Mouse (Mus musculus) neural tube, embryonic 11.5 days (tissue): ENCODE results near the gene Rhbdf2. TPM values are rescaled to one million over a fixed set of nuclear protein-coding genes. Genes with fewer than 3 reads are reported as not detected.
"Not testable (repeated sequence)": the region's sequence is repeated elsewhere in the genome, so short reads cannot be mapped to it uniquely, and the experiment has no call there.

Source experiments
- ATAC-seq: fragments of 200-750 bp; cut with Nextera tagmentation; 2 replicates; pipeline ENCODE4 v1.8.0; 2017; ENCODE audit warnings: moderate number of reproducible peaks, mild to moderate bottlenecking, moderate TSS enrichment, moderate library complexity; ENCODE audit not compliant: insufficient read depth, low FRiP score, low TSS enrichment
- DNase-seq: peaks from one replicate; pipeline ENCODE4 v3.0.0-alpha.2; 2015; ENCODE audit warnings: low spot score
- H3K27ac ChIP-seq: fragments of 300-500 bp; sonication (generic); 2 replicates; pipeline ENCODE4 v1.5.1; 2014; ENCODE audit warnings: low read depth, mild to moderate bottlenecking, low read length
- H3K27me3 ChIP-seq: fragments of 300-500 bp; sonication (generic); 2 replicates; pipeline ENCODE4 v1.6.1; 2014; ENCODE audit warnings: mild to moderate bottlenecking, low read length, mixed read lengths; ENCODE audit not compliant: control insufficient read depth, insufficient read depth
- H3K36me3 ChIP-seq: fragments of 300-500 bp; sonication (generic); 2 replicates; pipeline ENCODE4 v1.6.1; 2014; ENCODE audit warnings: mild to moderate bottlenecking, low read length, moderate library complexity, mixed read lengths; ENCODE audit not compliant: control insufficient read depth, insufficient read depth
- H3K4me1 ChIP-seq: fragments of 300-500 bp; sonication (generic); 2 replicates; pipeline ENCODE4 v1.6.1; 2014; ENCODE audit warnings: low read length, mixed read lengths; ENCODE audit not compliant: control insufficient read depth, insufficient read depth
- H3K4me2 ChIP-seq: fragments of 300-500 bp; sonication (generic); 2 replicates; pipeline ENCODE4 v1.6.1; 2014; ENCODE audit warnings: low read depth, mild to moderate bottlenecking, moderate library complexity
- H3K4me3 ChIP-seq: fragments of 300-500 bp; sonication (generic); 2 replicates; pipeline ENCODE4 v1.5.1; 2014; ENCODE audit warnings: low read depth, low read length
- H3K9ac ChIP-seq: fragments of 300-500 bp; sonication (generic); 2 replicates; pipeline ENCODE4 v1.6.1; 2014; ENCODE audit warnings: mild to moderate bottlenecking, low read length
- H3K9me3 ChIP-seq: fragments of 300-500 bp; sonication (generic); 2 replicates; pipeline ENCODE4 v1.6.1; 2016; ENCODE audit warnings: low read length; ENCODE audit not compliant: control insufficient read depth
- WGBS: fragments of 180-500 bp; shearing (Covaris S2); extraction: QIAGEN DNeasy Blood & Tissue Kit; methylation state at CpG from one replicate; pipeline ENCODE4 v1.1.7; 2014; 5-methylcytosine and 5-hydroxymethylcytosine counted together
- polyA plus RNA-seq: library from polyadenylated mRNA; unstranded; fragments of >200 nt; fragmentation: Nextera tagmentation; extraction: Ambion mirVana; gene quantifications from 2 replicates; pipeline ENCODE4 v1.2.1, GENCODE M21; 2014

Rhbdf2 gene
- polyA plus RNA-seq, 1 experiment from 2014 or later: 4.9 TPM

DNA sequence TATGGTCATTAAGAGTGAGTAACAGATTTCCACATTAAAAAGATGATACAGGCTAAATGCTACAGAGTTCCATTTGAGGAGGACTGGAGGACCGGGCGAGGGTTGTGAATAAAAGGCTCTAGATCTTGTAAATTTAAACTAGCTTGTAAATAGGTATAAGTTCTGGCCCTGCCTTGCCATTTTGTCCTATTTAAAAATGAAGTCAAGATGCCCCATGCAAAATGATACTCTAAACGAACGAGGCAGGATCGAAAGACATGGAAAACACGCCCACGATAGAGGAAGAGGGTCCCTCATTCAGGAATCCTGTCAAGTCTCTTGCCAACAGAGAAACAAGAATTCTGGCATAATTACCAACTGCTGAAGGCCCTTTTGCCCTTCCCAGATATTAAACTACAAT, 43.6 kb upstream of the Rhbdf2 start:
- DNase-seq (no peak), ATAC-seq (no peak)
- Histone ChIP-seq H3K27ac (no peak overlapping the region), H3K4me3 (no peak overlapping the region), H3K9ac (no peak overlapping the region), H3K36me3 (peaks cover 5% of the 10 kb centered on the region; the same call in 1 of the 2 replicates), H3K9me3 (no peaks in the 10 kb centered on the region), H3K4me2 (no peak overlapping the region), H3K4me1 (peaks cover 16% of the 10 kb centered on the region), H3K27me3 (no peaks in the 10 kb centered on the region)
- WGBS: 88% methylated on average over 7 of the region's 7 CpGs

DNA sequence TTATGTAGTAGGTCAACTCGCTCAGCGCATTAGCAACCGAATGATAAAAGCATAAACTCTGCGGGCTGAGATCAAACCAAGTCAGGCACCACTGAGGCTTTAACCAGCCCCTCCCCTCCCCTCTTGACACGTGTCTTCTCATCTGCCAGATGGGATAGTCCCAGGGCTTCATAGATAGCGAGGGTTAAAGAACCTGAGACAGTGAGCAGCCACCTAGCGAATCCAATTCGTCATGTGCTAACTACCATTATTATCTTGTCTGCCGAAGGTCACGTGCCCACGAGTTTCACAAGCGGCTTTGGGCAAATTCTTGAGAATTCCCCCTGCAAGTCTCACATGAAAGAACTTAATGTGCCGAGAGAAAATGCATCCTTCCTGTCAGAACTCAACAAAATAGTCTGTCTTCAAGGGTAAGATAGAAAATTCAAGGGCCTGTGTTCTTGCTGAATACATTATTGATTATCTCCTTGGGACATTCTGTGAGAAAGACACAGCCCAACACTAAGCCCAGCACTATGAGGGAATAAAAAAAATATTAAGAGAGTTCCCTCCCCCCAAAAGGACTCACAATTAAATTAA, 43.1 kb upstream of the Rhbdf2 start:
- Histone ChIP-seq H3K9ac (no peak overlapping the region), H3K9me3 (no peaks in the 10 kb centered on the region), H3K4me1 (peaks cover 16% of the 10 kb centered on the region), H3K4me2 (no peak overlapping the region), H3K27me3 (no peaks in the 10 kb centered on the region), H3K36me3 (peaks cover 5% of the 10 kb centered on the region; the same call in 1 of the 2 replicates), H3K4me3 (no peak overlapping the region), H3K27ac (no peak overlapping the region)
- DNase-seq: peak; percentile 27
- WGBS: 49% methylated on average over 13 of the region's 13 CpGs
- no peak for ATAC-seq

DNA sequence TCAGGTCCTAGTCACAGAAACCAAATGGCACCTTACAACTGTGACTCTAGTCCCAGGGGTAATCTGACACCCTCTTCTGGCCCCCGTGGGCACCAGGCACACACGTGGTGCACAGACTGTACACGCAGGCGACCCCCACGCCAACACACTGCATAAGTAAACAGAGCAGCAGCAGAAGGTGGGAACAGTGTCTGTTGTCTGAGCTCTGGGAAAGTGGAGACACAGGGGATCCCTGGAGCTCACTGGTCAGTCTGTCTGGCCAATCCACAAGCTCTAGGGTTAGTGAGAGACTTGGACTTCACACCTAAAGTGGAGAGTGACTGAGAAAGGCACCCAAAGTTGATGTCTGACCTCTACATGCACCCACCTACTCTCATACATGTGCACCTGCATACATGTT, 42.5 kb upstream of the Rhbdf2 start:
- Histone ChIP-seq H3K4me1 (peaks cover 16% of the 10 kb centered on the region), H3K36me3 (peaks cover 5% of the 10 kb centered on the region; the same call in 1 of the 2 replicates)

DNA sequence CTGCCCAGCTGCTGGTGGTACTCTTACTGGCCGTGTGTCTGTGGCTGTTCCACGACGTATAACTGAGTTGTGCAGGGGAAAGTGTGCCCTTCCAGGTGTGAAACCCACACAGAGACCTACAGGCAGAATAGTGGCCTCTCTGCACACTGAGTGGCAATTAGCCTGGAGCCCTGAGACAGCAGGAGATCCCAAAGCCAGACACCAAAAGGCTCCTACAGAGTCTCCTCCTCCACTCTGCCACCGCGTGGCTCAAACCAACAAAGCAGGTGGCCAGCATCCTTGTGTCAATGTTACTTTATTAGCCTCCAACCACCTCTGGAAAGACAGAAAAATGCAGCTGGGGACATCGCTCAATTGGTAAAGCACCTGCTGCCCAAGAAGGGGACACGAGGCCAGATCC, 42.0 kb upstream of the Rhbdf2 start:
- Histone ChIP-seq H3K4me2 (no peak overlapping the region), H3K4me1 (peaks cover 20% of the 10 kb centered on the region), H3K4me3 (no peak overlapping the region), H3K9ac (no peak overlapping the region), H3K27ac (no peak overlapping the region), H3K36me3 (peaks cover 2% of the 10 kb centered on the region; the same call in 1 of the 2 replicates), H3K27me3 (no peaks in the 10 kb centered on the region), H3K9me3 (no peaks in the 10 kb centered on the region)
- 34% methylated on average over 7 of the region's 7 CpGs for WGBS
- DNase-seq: peak; percentile 54
- no peak for ATAC-seq

More for the DNA sequence above, 42.5 kb upstream of the Rhbdf2 start:
- DNase-seq (no peak), ATAC-seq (no peak)
- no peak overlapping the region for H3K4me2 ChIP-seq
- H3K9ac ChIP-seq: no peak overlapping the region
- no peak overlapping the region for H3K27ac ChIP-seq
- 46% methylated on average over 5 of the region's 5 CpGs for WGBS
- no peak overlapping the region for H3K4me3 ChIP-seq
- no peaks in the 10 kb centered on the region for H3K9me3 ChIP-seq
- no peaks in the 10 kb centered on the region for H3K27me3 ChIP-seq

DNA sequence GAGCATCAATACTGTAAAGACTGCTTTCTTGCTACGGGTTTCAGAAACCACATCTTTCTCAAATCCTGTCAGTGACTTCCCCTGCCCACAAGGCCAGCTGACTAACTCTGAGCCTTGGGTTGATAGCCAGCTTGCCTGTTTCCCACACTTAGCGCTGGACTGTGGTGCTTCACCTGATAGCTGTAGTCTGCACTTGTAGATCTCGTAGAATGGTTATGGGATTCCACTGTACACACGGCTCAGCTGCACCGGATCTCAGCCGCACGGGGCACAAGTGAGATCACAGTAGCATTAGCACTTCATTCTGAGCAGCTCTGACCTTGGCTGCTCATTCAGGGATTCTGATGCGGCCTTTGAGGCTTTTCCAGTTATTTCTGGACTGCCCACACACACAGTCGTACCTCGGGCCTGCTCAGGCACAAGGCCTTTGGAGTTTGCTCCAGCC, 41.6 kb upstream of the Rhbdf2 start:
- H3K4me2 ChIP-seq: no peak overlapping the region
- DNase-seq (no peak), ATAC-seq (no peak)
- no peak overlapping the region for H3K9ac ChIP-seq
- peaks cover 20% of the 10 kb centered on the region for H3K4me1 ChIP-seq
- 86% methylated on average over 10 of the region's 10 CpGs for WGBS
- H3K9me3 ChIP-seq: no peaks in the 10 kb centered on the region
- H3K27ac ChIP-seq: no peak overlapping the region
- H3K36me3 ChIP-seq: no peaks in the 10 kb centered on the region
- no peak overlapping the region for H3K4me3 ChIP-seq
- peaks cover 2% of the 10 kb centered on the region; the same call in 1 of the 2 replicates for H3K27me3 ChIP-seq

DNA sequence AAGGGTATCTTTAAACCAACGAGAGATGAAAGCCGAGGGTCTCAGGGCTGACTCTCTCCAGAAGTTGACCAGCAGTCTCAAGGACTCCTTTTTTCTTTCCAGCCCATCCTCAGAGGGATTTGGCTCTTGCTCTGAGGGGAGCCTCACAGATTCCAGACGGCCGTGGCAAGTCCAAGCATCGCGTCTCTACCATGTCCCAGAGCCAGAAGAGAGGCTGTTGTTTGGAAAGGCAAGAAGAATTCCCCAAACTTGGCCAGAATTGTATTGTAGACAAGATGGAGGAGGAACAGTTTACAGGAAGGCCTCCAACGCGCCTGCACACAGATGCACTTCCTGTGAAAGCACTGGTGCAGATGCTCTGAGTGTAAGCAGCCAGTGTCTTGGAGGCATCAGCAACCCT, 41.1 kb upstream of the Rhbdf2 start:
- no peak overlapping the region for H3K9ac ChIP-seq
- no peaks in the 10 kb centered on the region for H3K9me3 ChIP-seq
- peaks cover 3% of the 10 kb centered on the region; the same call in 1 of the 2 replicates for H3K27me3 ChIP-seq
- H3K27ac ChIP-seq: no peak overlapping the region
- 89% methylated on average over 8 of the region's 8 CpGs for WGBS
- H3K4me1 ChIP-seq: peaks cover 19% of the 10 kb centered on the region
- ATAC-seq: no peak
- H3K4me3 ChIP-seq: no peak overlapping the region
- no peaks in the 10 kb centered on the region for H3K36me3 ChIP-seq
- no peak for DNase-seq
- H3K4me2 ChIP-seq: no peak overlapping the region

DNA sequence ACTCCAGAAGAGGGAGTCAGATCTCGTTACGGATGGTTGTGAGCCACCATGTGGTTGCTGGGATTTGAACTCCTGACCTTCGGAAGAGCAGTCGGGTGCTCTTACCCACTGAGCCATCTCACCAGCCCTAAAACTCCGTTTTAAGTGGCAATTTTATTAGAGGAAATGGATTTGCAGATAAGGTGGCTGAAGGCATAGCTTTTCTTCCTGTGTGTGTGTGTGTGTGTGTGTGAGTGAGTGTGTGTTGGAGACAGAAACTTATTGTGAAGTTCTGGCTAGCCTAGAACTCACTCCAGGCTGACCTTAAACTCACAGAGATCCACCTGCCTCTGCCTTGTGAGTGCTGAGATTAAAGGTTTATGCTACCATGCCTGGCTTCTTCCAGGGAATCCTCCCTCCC, 40.2 kb upstream of the Rhbdf2 start:
- not testable (repeated sequence) for ATAC-seq
- H3K4me1 ChIP-seq: peaks cover 20% of the 10 kb centered on the region

DNA sequence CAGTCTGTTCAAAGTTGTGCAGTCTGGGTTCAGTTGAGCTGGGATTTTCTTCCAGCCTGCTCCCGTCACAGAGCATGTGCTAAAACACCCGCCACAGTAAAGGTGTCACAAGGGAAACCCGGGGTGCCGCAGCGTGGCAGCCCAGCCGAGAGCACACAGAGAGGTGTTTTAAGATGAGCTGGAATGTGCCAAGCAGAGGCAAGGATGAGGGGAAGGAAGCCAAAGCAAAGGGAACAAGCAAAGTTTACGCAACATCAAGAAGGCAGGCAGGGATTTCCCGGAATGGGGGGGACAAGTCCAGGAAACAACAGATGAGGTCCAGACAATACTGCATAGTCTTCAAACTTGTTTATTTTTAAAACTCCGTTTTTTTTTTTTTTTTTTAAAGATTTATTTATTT, 39.7 kb upstream of the Rhbdf2 start:
- Histone ChIP-seq H3K4me3 (no peak overlapping the region), H3K9ac (no peak overlapping the region), H3K27ac (no peak overlapping the region), H3K9me3 (no peaks in the 10 kb centered on the region), H3K4me2 (no peak overlapping the region), H3K27me3 (peaks cover 3% of the 10 kb centered on the region; the same call in 1 of the 2 replicates), H3K36me3 (no peaks in the 10 kb centered on the region), H3K4me1 (peaks cover 24% of the 10 kb centered on the region)
- WGBS: 71% methylated on average over 9 of the region's 9 CpGs
- DNase-seq (no peak), ATAC-seq (no peak)

More for the DNA sequence above, 40.2 kb upstream of the Rhbdf2 start:
- H3K9me3 ChIP-seq, H3K9ac ChIP-seq, H3K4me2 ChIP-seq, H3K27ac ChIP-seq, H3K4me3 ChIP-seq, DNase-seq, H3K36me3 ChIP-seq, H3K27me3 ChIP-seq: not testable (repeated sequence)
- WGBS: 88% methylated on average over 3 of the region's 5 CpGs

DNA sequence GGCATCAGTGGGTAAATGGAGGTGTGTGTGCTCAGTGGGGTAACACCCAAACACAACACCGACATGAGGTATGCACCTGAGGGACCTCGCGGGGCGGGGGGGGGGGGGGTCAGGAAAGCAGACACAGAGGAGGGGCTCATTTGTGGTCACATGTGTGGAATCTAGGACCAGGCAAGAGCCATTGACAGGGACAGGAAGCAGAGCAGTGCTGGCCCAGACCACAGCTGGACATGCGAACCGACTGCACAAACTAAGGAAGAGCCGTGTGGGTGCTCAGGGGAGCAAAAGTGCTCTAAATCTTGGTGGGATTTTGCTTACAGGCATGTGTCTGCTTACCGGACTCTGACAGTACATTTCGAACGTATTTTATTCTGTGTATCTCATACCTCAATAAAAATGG, 38.5 kb upstream of the Rhbdf2 start:
- peaks cover 34% of the 10 kb centered on the region for H3K4me1 ChIP-seq
- DNase-seq (no peak), ATAC-seq (no peak)
- WGBS: 79% methylated on average over 10 of the region's 10 CpGs
- peaks cover 3% of the 10 kb centered on the region; the same call in 1 of the 2 replicates for H3K27me3 ChIP-seq
- H3K4me2 ChIP-seq: no peak overlapping the region
- no peaks in the 10 kb centered on the region for H3K36me3 ChIP-seq
- H3K9me3 ChIP-seq: no peaks in the 10 kb centered on the region
- no peak overlapping the region for H3K9ac ChIP-seq
- H3K4me3 ChIP-seq: no peak overlapping the region
- no peak overlapping the region for H3K27ac ChIP-seq
